17 mouse cellular contexts compared by ENCODE assay signal in genomic region chr7:72601933-72602332, GRCm38 (mm10).
DNase-seq lines count a peak whose midpoint lies in the region; ATAC-seq and TF ChIP-seq lines count a peak whose summit lies in the region.
"Had no signal": no experiment of that assay in that cellular context is flagged by ENCODE, and none has a peak within 500 bp of the region (broad histone marks: within the 10 kb centered on the region; RNA-seq: fewer than 3 reads in every experiment).

No protein-coding gene starts in this region.

- H3K27ac ChIP-seq in forebrain, embryonic 11.5 days (ENCODE audit: low read depth, low read length), result no peak overlapping the region
- H3K27ac ChIP-seq in forebrain, embryonic 10.5 days, result no peak overlapping the region
- no peak overlapping the region for H3K27ac ChIP-seq in forebrain, embryonic 14.5 days (ENCODE audit: low read depth, low read length)
- no peak overlapping the region for H3K27ac ChIP-seq in hindbrain, postnatal 0 days
- no peak overlapping the region for H3K27ac ChIP-seq in neural tube, embryonic 14.5 days (ENCODE audit: low read depth, low read length)
- H3K27ac ChIP-seq: limb, embryonic 12.5 days; liver, embryonic 15.5 days had no signal

- no peaks in the 10 kb centered on the region for H3K4me1 ChIP-seq in forebrain, embryonic 11.5 days (replicated peaks; ENCODE audit: control insufficient read depth, insufficient read depth, low read length)
- no peaks in the 10 kb centered on the region for H3K4me1 ChIP-seq in forebrain, embryonic 10.5 days
- peaks cover 3% of the 10 kb centered on the region; the same call in 1 of the 2 replicates for H3K4me1 ChIP-seq in forebrain, embryonic 14.5 days (ENCODE audit: control insufficient read depth, insufficient read depth, low read length)
- no peaks in the 10 kb centered on the region for H3K4me1 ChIP-seq in hindbrain, postnatal 0 days (ENCODE audit: insufficient read depth, low read length)
- no peaks in the 10 kb centered on the region for H3K4me1 ChIP-seq in neural tube, embryonic 14.5 days (ENCODE audit: control insufficient read depth, insufficient read depth, low read length)
- H3K4me1 ChIP-seq: limb, embryonic 12.5 days; liver, embryonic 15.5 days; megakaryocyte, embryonic 14.5 days had no signal

- ATAC-seq in forebrain, embryonic 11.5 days (replicated peaks; ENCODE audit: low FRiP score), result peak; percentile 91
- peak; percentile 92 for ATAC-seq in forebrain, embryonic 14.5 days
- ATAC-seq in hindbrain, postnatal 0 days, result peak; percentile 84
- ATAC-seq in neural tube, embryonic 14.5 days (ENCODE audit: low read depth), result peak; percentile 81
- ATAC-seq in monocyte, adult 5-6 weeks (replicated peaks; ENCODE audit: insufficient number of reproducible peaks, low FRiP score, low TSS enrichment, poor library complexity, severe bottlenecking), result no peak

- 50% methylated on average over 8 of the region's 8 CpGs for WGBS in forebrain, embryonic 11.5 days
- WGBS in forebrain, embryonic 10.5 days, result 82% methylated on average over 8 of the region's 8 CpGs
- 13% methylated on average over 8 of the region's 8 CpGs for WGBS in forebrain, embryonic 14.5 days
- 25% methylated on average over 8 of the region's 8 CpGs for WGBS in hindbrain, postnatal 0 days
- 38% methylated on average over 8 of the region's 8 CpGs for WGBS in neural tube, embryonic 14.5 days

- no peak for TF ChIP-seq CTCF in hindbrain, postnatal 0 days (IDR thresholded peaks at IDR 0.05; ENCODE audit: low read depth)

- no peaks in the 10 kb centered on the region for H3K36me3 ChIP-seq in forebrain, embryonic 11.5 days (ENCODE audit: control insufficient read depth, insufficient read depth, low read length)
- no peaks in the 10 kb centered on the region for H3K36me3 ChIP-seq in forebrain, embryonic 10.5 days (replicated peaks)
- no peaks in the 10 kb centered on the region for H3K36me3 ChIP-seq in forebrain, embryonic 14.5 days (ENCODE audit: control insufficient read depth, insufficient read depth, low read length)
- H3K36me3 ChIP-seq in hindbrain, postnatal 0 days (ENCODE audit: insufficient read depth, low read length), result no peaks in the 10 kb centered on the region
- H3K36me3 ChIP-seq in neural tube, embryonic 14.5 days (ENCODE audit: control insufficient read depth, insufficient read depth, low read length), result no peaks in the 10 kb centered on the region
- H3K36me3 ChIP-seq: limb, embryonic 12.5 days; liver, embryonic 15.5 days had no signal

- no peak overlapping the region for H3K4me3 ChIP-seq in forebrain, embryonic 11.5 days (ENCODE audit: low read depth, low read length)
- no peak overlapping the region for H3K4me3 ChIP-seq in forebrain, embryonic 10.5 days
- no peak overlapping the region for H3K4me3 ChIP-seq in forebrain, embryonic 14.5 days (ENCODE audit: low read depth, low read length)
- H3K4me3 ChIP-seq in hindbrain, postnatal 0 days (ENCODE audit: low read length), result no peak overlapping the region
- H3K4me3 ChIP-seq in neural tube, embryonic 14.5 days (ENCODE audit: low read depth, low read length), result no peak overlapping the region
- H3K4me3 ChIP-seq: erythroblast, embryonic 14.5 days; limb, embryonic 12.5 days; liver, embryonic 15.5 days; megakaryocyte, embryonic 14.5 days had no signal

- no peak overlapping the region for H3K9ac ChIP-seq in forebrain, embryonic 11.5 days (ENCODE audit: low read length)
- H3K9ac ChIP-seq in forebrain, embryonic 14.5 days (ENCODE audit: low read length), result no peak overlapping the region
- H3K9ac ChIP-seq in hindbrain, postnatal 0 days (replicated peaks; ENCODE audit: low read length), result no peak overlapping the region
- no peak overlapping the region for H3K9ac ChIP-seq in neural tube, embryonic 14.5 days (replicated peaks; ENCODE audit: low read depth, low read length)
- H3K9ac ChIP-seq: limb, embryonic 12.5 days; liver, embryonic 15.5 days had no signal

- no peaks in the 10 kb centered on the region for H3K9me3 ChIP-seq in forebrain, embryonic 11.5 days (ENCODE audit: control insufficient read depth, low read length)
- no peaks in the 10 kb centered on the region for H3K9me3 ChIP-seq in forebrain, embryonic 10.5 days
- H3K9me3 ChIP-seq in forebrain, embryonic 14.5 days (replicated peaks; ENCODE audit: control insufficient read depth, low read length), result no peaks in the 10 kb centered on the region
- no peaks in the 10 kb centered on the region for H3K9me3 ChIP-seq in hindbrain, postnatal 0 days (ENCODE audit: low read length)
- H3K9me3 ChIP-seq in neural tube, embryonic 14.5 days (ENCODE audit: control insufficient read depth, low read length), result 0 out of 2 replicates have a peak, but pooled peaks cover 3% of the 10 kb centered on the region
- H3K9me3 ChIP-seq: limb, embryonic 12.5 days; liver, embryonic 15.5 days had no signal

- no peaks in the 10 kb centered on the region for H3K27me3 ChIP-seq in forebrain, embryonic 11.5 days (ENCODE audit: control insufficient read depth, insufficient read depth, low read length)
- H3K27me3 ChIP-seq in forebrain, embryonic 10.5 days (ENCODE audit: poor library complexity, severe bottlenecking), result no peaks in the 10 kb centered on the region
- no peaks in the 10 kb centered on the region for H3K27me3 ChIP-seq in forebrain, embryonic 14.5 days (replicated peaks; ENCODE audit: control insufficient read depth, insufficient read depth, low read length)
- H3K27me3 ChIP-seq in hindbrain, postnatal 0 days (ENCODE audit: insufficient read depth, low read length), result no peaks in the 10 kb centered on the region
- H3K27me3 ChIP-seq in neural tube, embryonic 14.5 days (ENCODE audit: control insufficient read depth, insufficient read depth, low read length), result no peaks in the 10 kb centered on the region
- H3K27me3 ChIP-seq: limb, embryonic 12.5 days; liver, embryonic 15.5 days; megakaryocyte, embryonic 14.5 days had no signal

- DNase-seq in forebrain, embryonic 11.5 days (ENCODE audit: low spot score), result peak; percentile 51
- no peak for DNase-seq in forebrain, embryonic 10.5 days (ENCODE audit: extremely low spot score, low spot score)
- DNase-seq in forebrain, embryonic 14.5 days (ENCODE audit: low spot score), result peak; percentile 83
- peak; percentile 80 for DNase-seq in hindbrain, postnatal 0 days (ENCODE audit: low spot score)
- no peak for DNase-seq in c-Kit-positive CD71-positive TER-119-positive erythroid progenitor cells, embryonic 14.5 days (ENCODE audit: low spot score)
- DNase-seq in right cerebral cortex, postnatal 36 days (ENCODE audit: low spot score in 2 of 2), result no peak
- DNase-seq: cerebellum, adult 18-20 months; kidney, adult 18-20 months; kidney, postnatal 36 days; lung, postnatal 10 days; right cerebral cortex, postnatal 25 days had no signal

- H3K4me2 ChIP-seq in forebrain, embryonic 11.5 days (ENCODE audit: low read depth, low read length, severe bottlenecking), result no peak overlapping the region
- no peak overlapping the region for H3K4me2 ChIP-seq in forebrain, embryonic 14.5 days (ENCODE audit: low read length)
- no peak overlapping the region for H3K4me2 ChIP-seq in hindbrain, postnatal 0 days (ENCODE audit: low read depth, low read length)
- H3K4me2 ChIP-seq in neural tube, embryonic 14.5 days (ENCODE audit: low read depth, low read length), result no peak overlapping the region
- H3K4me2 ChIP-seq: limb, embryonic 12.5 days; liver, embryonic 15.5 days had no signal

Comparison
In these comparisons a context has a peak if more than half of its experiments do, and no peak if none do; other contexts are left out.
1. DNase-seq: peak in forebrain, embryonic 11.5 days (single experiment), forebrain, embryonic 14.5 days (single experiment) and hindbrain, postnatal 0 days (single experiment); none in forebrain, embryonic 10.5 days (single experiment), c-Kit-positive CD71-positive TER-119-positive erythroid progenitor cells, embryonic 14.5 days (single experiment) and right cerebral cortex, postnatal 36 days (0 of 2).